Mouse (Mus musculus) hindbrain, embryonic 16.5 days (tissue): ENCODE measurements around the gene Efhb. TPM values are rescaled to one million over a fixed set of nuclear protein-coding genes. Genes with fewer than 3 reads are reported as not detected.

ENCODE experiments used
- ATAC-seq: fragments of 200-750 bp; cut with Nextera tagmentation; 2 replicates; pipeline ENCODE4 v1.8.0; 2017; ENCODE audit warnings: moderate TSS enrichment, moderate library complexity
- H3K27ac ChIP-seq: fragments of 300-500 bp; sonication (generic); 2 replicates; pipeline ENCODE4 v1.5.1; 2014; ENCODE audit warnings: low read depth, mild to moderate bottlenecking, control low read depth, low read length, moderate library complexity
- H3K27me3 ChIP-seq: fragments of 300-500 bp; sonication (generic); replicated peaks from 2 replicates; pipeline ENCODE4 v1.6.1; 2014; ENCODE audit warnings: low read length; ENCODE audit not compliant: control insufficient read depth, insufficient read depth
- H3K36me3 ChIP-seq: fragments of 300-500 bp; sonication (generic); 2 replicates; pipeline ENCODE4 v1.6.1; 2014; ENCODE audit warnings: mild to moderate bottlenecking, low read length, moderate library complexity, mixed read lengths; ENCODE audit not compliant: control insufficient read depth, insufficient read depth
- H3K4me1 ChIP-seq: fragments of 300-500 bp; sonication (generic); 2 replicates; pipeline ENCODE4 v1.6.1; 2014; ENCODE audit warnings: low read depth, low read length; ENCODE audit not compliant: control insufficient read depth, insufficient read depth
- H3K4me2 ChIP-seq: fragments of 300-500 bp; sonication (generic); 2 replicates; pipeline ENCODE4 v1.6.1; 2014; ENCODE audit warnings: mild to moderate bottlenecking, low read length, control low read depth, moderate library complexity
- H3K4me3 ChIP-seq: fragments of 300-500 bp; sonication (generic); 2 replicates; pipeline ENCODE4 v1.5.1; 2014; ENCODE audit warnings: mild to moderate bottlenecking, low read length, control low read depth, moderate library complexity
- H3K9ac ChIP-seq: fragments of 300-500 bp; sonication (generic); 2 replicates; pipeline ENCODE4 v1.6.1; 2014; ENCODE audit warnings: low read depth, mild to moderate bottlenecking, control low read depth, low read length, moderate library complexity
- H3K9me3 ChIP-seq: fragments of 300-500 bp; sonication (generic); 2 replicates; pipeline ENCODE4 v1.6.1; 2014; ENCODE audit warnings: mild to moderate bottlenecking, low read length, moderate library complexity; ENCODE audit not compliant: control insufficient read depth
- WGBS: fragments of 180-500 bp; shearing (Covaris S2); extraction: QIAGEN DNeasy Blood & Tissue Kit; methylation state at CpG from one replicate; pipeline ENCODE4 v1.1.7; 2014; 5-methylcytosine and 5-hydroxymethylcytosine counted together
- polyA plus RNA-seq: library from polyadenylated mRNA; unstranded; fragments of >200 nt; fragmentation: Nextera tagmentation; extraction: Ambion mirVana; gene quantifications from 2 replicates; pipeline ENCODE4 v1.2.1, GENCODE M21; 2015

The Efhb gene
- polyA plus RNA-seq, 1 experiment from 2014 or later, result 0.80 TPM

- no peaks in the 10 kb centered on the region for H3K36me3 ChIP-seq
- H3K27me3 ChIP-seq, result no peaks in the 10 kb centered on the region
- 41% methylated on average over 6 of the region's 6 CpGs for WGBS
- H3K4me1 ChIP-seq, result no peaks in the 10 kb centered on the region
- no peak overlapping the region for H3K4me2 ChIP-seq
- H3K4me3 ChIP-seq, result no peak overlapping the region
- H3K9me3 ChIP-seq, result no peaks in the 10 kb centered on the region
- H3K27ac ChIP-seq, result no peak overlapping the region
- no peak overlapping the region for H3K9ac ChIP-seq
- peak; percentile 83 for ATAC-seq
Observed at GRCm38 (mm10) chr17:53387581-53388473, 75.3 kb downstream of the Efhb start.

- no peak overlapping the region for H3K9ac ChIP-seq
- ATAC-seq, result peak; percentile 50; the same call in 1 of the 2 replicates
- H3K4me3 ChIP-seq, result no peak overlapping the region
- H3K4me1 ChIP-seq, result no peaks in the 10 kb centered on the region
- no peak overlapping the region for H3K27ac ChIP-seq
- no peaks in the 10 kb centered on the region for H3K36me3 ChIP-seq
- WGBS, result 72% methylated on average over 6 of the region's 6 CpGs
- no peaks in the 10 kb centered on the region for H3K27me3 ChIP-seq
- no peaks in the 10 kb centered on the region for H3K9me3 ChIP-seq
- no peak overlapping the region for H3K4me2 ChIP-seq
Observed at GRCm38 (mm10) chr17:53386863-53387262, 76.3 kb downstream of the Efhb start.

GRCm38 (mm10) chr17:53364111-53364510 is 99.0 kb downstream of the Efhb start:
- no peak for ATAC-seq
- no peak overlapping the region for H3K4me2 ChIP-seq
- H3K4me3 ChIP-seq, result no peak overlapping the region
- peaks cover 2% of the 10 kb centered on the region; the same call in 1 of the 2 replicates for H3K9me3 ChIP-seq
- no peak overlapping the region for H3K9ac ChIP-seq
- 87% methylated on average over 6 of the region's 6 CpGs for WGBS
- H3K27me3 ChIP-seq, result no peaks in the 10 kb centered on the region
- no peak overlapping the region for H3K27ac ChIP-seq
- no peaks in the 10 kb centered on the region for H3K4me1 ChIP-seq
- no peaks in the 10 kb centered on the region for H3K36me3 ChIP-seq

Other genes with a start within 250 kb of the Efhb start
- gene Rab5a, start 15.9 kb upstream of the Efhb start, polyA plus RNA-seq, result 103 and 111 TPM in 2 replicates
- gene Pp2d1, start 76.1 kb upstream of the Efhb start, polyA plus RNA-seq, result 0.28 and 0.35 TPM in 2 replicates
- gene Kat2b, start 103.5 kb upstream of the Efhb start, polyA plus RNA-seq, result 4.6 and 7.2 TPM in 2 replicates
- gene Sgo1, start 226.0 kb upstream of the Efhb start, polyA plus RNA-seq, result 5.8 and 6.4 TPM in 2 replicates